Comparison of ENCODE assay signal across 8 mouse cellular contexts in genomic region chr11:5261508-5262392, GRCm38 (mm10). TPM values are rescaled to one million over a fixed set of nuclear protein-coding genes. Genes with fewer than 3 reads are reported as not detected.
A peak's percentile ranks its signal among the peaks of the same experiment; 100 is the strongest.
DNase-seq lines count a peak whose midpoint lies in the region; ATAC-seq and TF ChIP-seq lines count a peak whose summit lies in the region.

Gene Kremen1, minus strand, starts transcription at chr11:5261558.

- peak within 1 kb of the TSS; percentile 48 for H3K27ac ChIP-seq in forebrain, embryonic 15.5 days (replicated peaks)

- intact Hi-C loops in heart, postnatal 25 days (cut with DNase I): loop anchor here (2.0 kb wide), 1 partner anchor 17 kb away; no protein-coding TSS in a partner anchor

- 3% methylated on average over 50 of the region's 80 CpGs for WGBS in forebrain, embryonic 15.5 days
- 3% methylated on average over 67 of the region's 80 CpGs for WGBS in lung, adult 2 months

- peaks cover 15% of the 10 kb centered on the region for H3K4me1 ChIP-seq in forebrain, embryonic 15.5 days
- peaks cover 8% of the 10 kb centered on the region for H3K4me1 ChIP-seq in lung, adult 2 months (ENCODE audit: control insufficient read depth, insufficient read depth, low read length)

- no peak for TF ChIP-seq CTCF in lung, adult 2 months (IDR thresholded peaks at IDR 0.05; ENCODE audit: insufficient read depth, low read length)

- TF ChIP-seq POLR2A in lung, adult 2 months (IDR thresholded peaks at IDR 0.05; ENCODE audit: borderline replicate concordance, extremely low read depth, low read depth, low read length): peak; percentile 38; the same call in 1 of the 2 replicates

- H3K4me2 ChIP-seq in forebrain, embryonic 15.5 days (replicated peaks): peak within 1 kb of the TSS; percentile 87

- peak; percentile 98 for ATAC-seq in forebrain, embryonic 15.5 days (replicated peaks)
- ATAC-seq in neutrophil, adult 5-6 weeks (ENCODE audit: extremely low read depth, insufficient number of reproducible peaks, low FRiP score, poor library complexity, severe bottlenecking): peak; percentile 65

- peak; percentile 82 for DNase-seq in ES-CJ7 (ENCODE audit: low read depth, low spot score)
- DNase-seq in cerebellum, adult 11 months: peak; percentile 94
- peak; percentile 84 for DNase-seq in heart, postnatal 25 days (ENCODE audit: low spot score)
- peak; percentile 84 to 92 for DNase-seq in layer of hippocampus, adult 18-20 months (ENCODE audit: low spot score in 2 of 2)
- DNase-seq in lung, adult 2 months: peak; percentile 88
- peak; percentile 90 to 91 for DNase-seq in thymus, adult 18-20 months

- H3K27me3 ChIP-seq in forebrain, embryonic 15.5 days: 0 out of 2 replicates have a peak, but pooled peaks cover 4% of the 10 kb centered on the region

- H3K36me3 ChIP-seq in forebrain, embryonic 15.5 days: no peaks in the 10 kb centered on the region

- H3K9me3 ChIP-seq in forebrain, embryonic 15.5 days: no peaks in the 10 kb centered on the region

- H3K9ac ChIP-seq in forebrain, embryonic 15.5 days (replicated peaks): peak within 1 kb of the TSS; percentile 71

- peak within 1 kb of the TSS; percentile 89 for H3K4me3 ChIP-seq in forebrain, embryonic 15.5 days
- peak within 1 kb of the TSS; percentile 76 for H3K4me3 ChIP-seq in lung, adult 2 months (replicated peaks; ENCODE audit: extremely low read depth, low read depth, low read length)

RNA-seq across cellular contexts. Expression of gene Kremen1, which starts in this region (rescaled TPM):
- 5.4 and 6.5 TPM in 2 replicates for polyA plus RNA-seq in forebrain, embryonic 15.5 days (2015; fragmentation: Nextera tagmentation; extraction: Ambion mirVana)
- 10 to 100 TPM; 72.5 to 78.8 TPM for total RNA-seq in heart, postnatal 25 days (2021)
- total RNA-seq in layer of hippocampus, adult 18-20 months (2021): 10 to 100 TPM; 12.9 to 15.5 TPM
- polyA plus RNA-seq in lung, adult 2 months (2012; rRNA removed): 28.6 and 33.2 TPM in 2 replicates
- total RNA-seq in neutrophil, adult 5-6 weeks (2017): 7.5 and 8.5 TPM in 2 replicates

Comparison
In these comparisons a context has a peak if more than half of its experiments do, and no peak if none do; other contexts are left out.
1. Peak in every context shown above with its lines: DNase-seq, ATAC-seq, H3K4me3 ChIP-seq and H3K27ac ChIP-seq.